Mouse (Mus musculus) cerebellum, adult 2 months (tissue): ENCODE measurements around the gene Esp36.

ENCODE experiments used
- CTCF ChIP-seq: fragments of 200-500 bp; IDR thresholded peaks from 2 replicates; pipeline ENCODE4 v1.5.1; 2011; ENCODE audit warnings: low read depth, mild to moderate bottlenecking, control low read depth, low read length, moderate library complexity, borderline replicate concordance; ENCODE audit not compliant: insufficient read depth
- POLR2A ChIP-seq: fragments of 200-500 bp; IDR thresholded peaks from 2 replicates; pipeline ENCODE4 v1.6.1; 2011; ENCODE audit warnings: low read length, control low read depth, borderline replicate concordance; ENCODE audit not compliant: insufficient read depth

DNA sequence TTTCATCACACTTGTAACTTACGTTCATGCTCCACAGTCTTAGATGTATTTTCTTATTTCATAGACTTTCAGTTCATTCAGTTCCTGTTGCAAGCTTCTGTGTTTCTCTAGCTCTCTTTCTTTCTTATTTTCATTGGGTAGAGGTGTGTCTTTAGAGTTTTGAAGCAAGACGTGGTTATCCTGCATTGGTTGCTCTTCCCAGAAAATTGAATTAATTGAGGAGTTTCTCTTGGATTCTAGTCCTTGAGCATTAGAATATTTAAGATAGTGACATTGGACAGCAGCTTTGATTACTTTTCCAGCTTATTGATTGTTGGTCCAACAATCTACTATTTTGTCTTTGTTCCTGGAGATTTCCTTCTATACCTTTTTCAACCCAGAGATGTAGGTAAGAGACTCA is at the start of gene Esp36:
- TF ChIP-seq POLR2A: no peak
- no peak for TF ChIP-seq CTCF
